ENCODE assay signal across 8 mouse cellular contexts in the genomic region with DNA sequence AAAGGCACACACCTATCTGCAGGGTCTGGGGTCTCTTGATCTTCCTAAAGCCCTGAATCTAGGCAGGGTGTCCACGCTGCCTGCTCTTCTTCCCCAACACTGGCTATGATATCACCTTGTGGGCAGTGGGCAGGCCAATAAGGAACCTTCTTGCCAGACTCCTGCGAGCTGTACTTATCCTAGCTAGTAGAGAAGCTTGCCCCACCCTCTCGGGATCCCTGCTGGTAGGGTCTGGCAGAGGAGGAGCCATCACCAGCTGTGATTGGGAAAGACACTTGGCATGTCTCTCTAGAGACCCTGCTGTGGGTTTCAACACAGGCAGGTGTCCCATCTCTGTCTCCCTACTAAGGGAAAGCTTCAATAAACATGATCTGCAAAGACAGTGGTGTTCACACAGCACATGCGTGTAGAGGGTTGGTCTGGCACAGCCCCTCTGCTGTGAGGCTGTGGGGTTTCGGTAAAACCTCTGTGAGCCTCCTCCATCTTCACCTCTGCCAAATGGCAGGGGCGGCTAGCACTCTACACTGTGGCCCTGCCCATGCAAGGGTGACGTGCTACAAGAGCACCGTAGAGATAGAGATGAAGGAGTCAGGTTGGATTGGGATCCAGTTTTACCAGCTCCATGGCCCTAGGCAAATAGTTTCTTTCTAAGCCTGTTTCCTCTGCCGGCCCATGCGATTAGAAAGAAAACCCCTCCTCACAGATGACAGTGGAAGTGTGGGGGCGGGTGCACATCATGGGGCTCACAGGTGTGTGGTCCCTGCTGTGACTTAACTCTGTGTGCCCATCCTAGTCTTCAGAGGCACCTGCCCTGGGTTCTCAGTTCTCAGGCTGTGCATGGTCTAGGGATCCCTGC. TPM values are rescaled to one million over a fixed set of nuclear protein-coding genes. Genes with fewer than 3 reads are reported as not detected.
DNase-seq lines count a peak whose midpoint lies in the region; ATAC-seq and TF ChIP-seq lines count a peak whose summit lies in the region.

No protein-coding gene starts in this region.

- H3K4me1 ChIP-seq in hindbrain, embryonic 12.5 days: peaks cover 60% of the 10 kb centered on the region
- peaks cover 43% of the 10 kb centered on the region for H3K4me1 ChIP-seq in hindbrain, embryonic 14.5 days (replicated peaks; ENCODE audit: control insufficient read depth, insufficient read depth, low read length)
- H3K4me1 ChIP-seq in thymus, adult 2 months (replicated peaks; ENCODE audit: control insufficient read depth, insufficient read depth, low read length): peaks cover 86% of the 10 kb centered on the region
- peaks cover 41 to 51% of the 10 kb centered on the region in 2 experiments for H3K4me1 ChIP-seq in liver, embryonic 14.5 days (replicated peaks; ENCODE audit: control insufficient read depth in 2 of 2, insufficient read depth in 2 of 2, low read length in 1 of 2)

- 70% methylated on average over 11 of the region's 11 CpGs for WGBS in hindbrain, embryonic 12.5 days
- 74% methylated on average over 11 of the region's 11 CpGs for WGBS in hindbrain, embryonic 14.5 days
- 35% methylated on average over 11 of the region's 11 CpGs for WGBS in thymus, adult 2 months
- 44% methylated on average over 11 of the region's 11 CpGs for WGBS in liver, embryonic 14.5 days (ENCODE audit: insufficient replicate concordance)

- no peak for TF ChIP-seq EP300 in liver, embryonic 14.5 days (IDR thresholded peaks at IDR 0.05; ENCODE audit: low read depth)

- no peaks in the 10 kb centered on the region for H3K27me3 ChIP-seq in hindbrain, embryonic 12.5 days
- H3K27me3 ChIP-seq in hindbrain, embryonic 14.5 days (ENCODE audit: control insufficient read depth, insufficient read depth, low read length): no peaks in the 10 kb centered on the region
- H3K27me3 ChIP-seq in thymus, adult 2 months (ENCODE audit: control insufficient read depth, insufficient read depth, low read length): no peaks in the 10 kb centered on the region
- H3K27me3 ChIP-seq in liver, embryonic 14.5 days (ENCODE audit: control insufficient read depth, insufficient read depth, low read length): no peaks in the 10 kb centered on the region

- H3K4me3 ChIP-seq in hindbrain, embryonic 12.5 days: no peak overlapping the region
- no peak overlapping the region for H3K4me3 ChIP-seq in hindbrain, embryonic 14.5 days (replicated peaks; ENCODE audit: low read length)
- H3K4me3 ChIP-seq in thymus, adult 2 months (ENCODE audit: control insufficient read depth, insufficient read depth, low read length): no peak overlapping the region
- no peak overlapping the region for H3K4me3 ChIP-seq in liver, embryonic 14.5 days (ENCODE audit: insufficient read depth in 1 of 2, low read depth in 2 of 2, low read length in 2 of 2)

- no peaks in the 10 kb centered on the region for H3K9me3 ChIP-seq in hindbrain, embryonic 12.5 days (replicated peaks)
- H3K9me3 ChIP-seq in hindbrain, embryonic 14.5 days (ENCODE audit: control insufficient read depth, low read length): no peaks in the 10 kb centered on the region
- no peaks in the 10 kb centered on the region for H3K9me3 ChIP-seq in liver, embryonic 14.5 days (ENCODE audit: control insufficient read depth, low read length)

- no peak for ATAC-seq in hindbrain, embryonic 12.5 days (ENCODE audit: low FRiP score)
- no peak for ATAC-seq in hindbrain, embryonic 14.5 days (ENCODE audit: low FRiP score)
- no peak for ATAC-seq in liver, embryonic 14.5 days (ENCODE audit: insufficient read depth)
- no peak for ATAC-seq in megakaryocyte-erythroid progenitor cell, adult 5-6 weeks (replicated peaks; ENCODE audit: low FRiP score, low TSS enrichment, poor library complexity, severe bottlenecking)

- no peak for TF ChIP-seq CTCF in thymus, adult 2 months (IDR thresholded peaks at IDR 0.05; ENCODE audit: borderline replicate concordance, control insufficient read depth, extremely low read depth, insufficient read depth, low read length, poor library complexity)
- TF ChIP-seq CTCF in liver, embryonic 14.5 days (IDR thresholded peaks at IDR 0.05; ENCODE audit: low read depth): no peak

- DNase-seq in hindbrain, embryonic 14.5 days (ENCODE audit: low spot score): no peak
- peak; percentile 65 for DNase-seq in thymus, adult 2 months
- DNase-seq in thymus, postnatal 0 days (ENCODE audit: low spot score): no peak
- DNase-seq in liver, embryonic 14.5 days (ENCODE audit: low read depth in 3 of 3, low spot score in 3 of 3): no peak
- no peak for DNase-seq in layer of hippocampus, postnatal 14 days (ENCODE audit: low spot score in 2 of 2)
- DNase-seq in spleen, adult 18-20 months: no peak

- no peak for TF ChIP-seq POLR2A in thymus, adult 2 months (IDR thresholded peaks at IDR 0.05; ENCODE audit: control insufficient read depth, extremely low read depth, insufficient read depth, low read length, poor library complexity)

- no peaks in the 10 kb centered on the region for H3K36me3 ChIP-seq in hindbrain, embryonic 12.5 days
- no peaks in the 10 kb centered on the region for H3K36me3 ChIP-seq in hindbrain, embryonic 14.5 days (replicated peaks; ENCODE audit: control insufficient read depth, insufficient read depth)
- H3K36me3 ChIP-seq in thymus, adult 2 months (ENCODE audit: control insufficient read depth, insufficient read depth, low read length): no peaks in the 10 kb centered on the region
- H3K36me3 ChIP-seq in liver, embryonic 14.5 days (replicated peaks; ENCODE audit: control insufficient read depth, insufficient read depth, low read depth): peaks cover 24% of the 10 kb centered on the region

- H3K27ac ChIP-seq in hindbrain, embryonic 12.5 days: peak overlapping the region; percentile 96; the same call in 1 of the 2 replicates
- no peak overlapping the region for H3K27ac ChIP-seq in hindbrain, embryonic 14.5 days
- H3K27ac ChIP-seq in thymus, adult 2 months (ENCODE audit: control insufficient read depth, insufficient read depth, low read length): peak overlapping the region; percentile 13; the same call in 1 of the 2 replicates
- no peak overlapping the region for H3K27ac ChIP-seq in liver, embryonic 14.5 days

- no peak overlapping the region for H3K4me2 ChIP-seq in hindbrain, embryonic 12.5 days (replicated peaks)
- H3K4me2 ChIP-seq in hindbrain, embryonic 14.5 days (replicated peaks): no peak overlapping the region
- H3K4me2 ChIP-seq in liver, embryonic 14.5 days (ENCODE audit: low read depth): peak overlapping the region; percentile 15

- H3K9ac ChIP-seq in hindbrain, embryonic 12.5 days: no peak overlapping the region
- no peak overlapping the region for H3K9ac ChIP-seq in hindbrain, embryonic 14.5 days
- no peak overlapping the region for H3K9ac ChIP-seq in liver, embryonic 14.5 days (replicated peaks)

RNA-seq across cellular contexts. Expression of a gene that starts 16.3 kb away (rescaled TPM):
- polyA plus RNA-seq in hindbrain, embryonic 12.5 days (2016; fragmentation: Nextera tagmentation; extraction: Ambion mirVana): 187 and 194 TPM in 2 replicates
- 115 and 123 TPM in 2 replicates for polyA plus RNA-seq in hindbrain, embryonic 14.5 days (2014; fragmentation: Nextera tagmentation; extraction: Ambion mirVana)
- 146 and 166 TPM in 2 replicates for polyA plus RNA-seq in thymus, adult 2 months (2012; rRNA removed)
- polyA plus RNA-seq in thymus, postnatal 0 days (2015; fragmentation: Nextera tagmentation; extraction: Ambion mirVana): 37.8 and 43.2 TPM in 2 replicates
- 46.8 and 55.8 TPM in 2 replicates for polyA plus RNA-seq in liver, embryonic 14.5 days (2012; rRNA removed)
- polyA plus RNA-seq in liver, embryonic 14.5 days (2014; fragmentation: Nextera tagmentation; extraction: Ambion mirVana): 41.1 and 59.5 TPM in 2 replicates
- total RNA-seq in megakaryocyte-erythroid progenitor cell, adult 5-6 weeks (2014; fragmentation: Nextera tagmentation): 150 and 156 TPM in 2 replicates
- total RNA-seq in megakaryocyte-erythroid progenitor cell, adult 5-6 weeks (2017): 85.4 and 123 TPM in 2 replicates
- total RNA-seq in layer of hippocampus, postnatal 14 days (2021): 100 to 1,000 TPM; 113 to 146 TPM

RNA-seq across cellular contexts. Expression of a gene that starts 26.7 kb away (rescaled TPM):
- 1.9 TPM in 2 replicates for polyA plus RNA-seq in hindbrain, embryonic 12.5 days (2016; fragmentation: Nextera tagmentation; extraction: Ambion mirVana)
- polyA plus RNA-seq in hindbrain, embryonic 14.5 days (2014; fragmentation: Nextera tagmentation; extraction: Ambion mirVana): 1.1 and 1.2 TPM in 2 replicates
- 27.0 and 32.0 TPM in 2 replicates for polyA plus RNA-seq in thymus, adult 2 months (2012; rRNA removed)
- polyA plus RNA-seq in thymus, postnatal 0 days (2015; fragmentation: Nextera tagmentation; extraction: Ambion mirVana): 8.5 and 9.7 TPM in 2 replicates
- 8.3 and 9.6 TPM in 2 replicates for polyA plus RNA-seq in liver, embryonic 14.5 days (2012; rRNA removed)
- 4.9 and 5.8 TPM in 2 replicates for polyA plus RNA-seq in liver, embryonic 14.5 days (2014; fragmentation: Nextera tagmentation; extraction: Ambion mirVana)
- total RNA-seq in megakaryocyte-erythroid progenitor cell, adult 5-6 weeks (2014; fragmentation: Nextera tagmentation): 30.9 and 44.1 TPM in 2 replicates
- 20.4 and 46.4 TPM in 2 replicates for total RNA-seq in megakaryocyte-erythroid progenitor cell, adult 5-6 weeks (2017)
- total RNA-seq in layer of hippocampus, postnatal 14 days (2021): under 1 TPM in 1 of 2 experiments, not detected in 1; 0.48 TPM

Comparison
In these comparisons a context has a peak if more than half of its experiments do, and no peak if none do; other contexts are left out.
1. H3K27ac ChIP-seq: peak in hindbrain, embryonic 12.5 days (single experiment) and thymus, adult 2 months (single experiment); none in hindbrain, embryonic 14.5 days (single experiment) and liver, embryonic 14.5 days (single experiment).